Mouse (Mus musculus): ENCODE measurements around the gene Insl3. TPM values are rescaled to one million over a fixed set of nuclear protein-coding genes. Genes with fewer than 3 reads are reported as not detected.
A peak's percentile ranks its signal among the peaks of the same experiment; 100 is the strongest.
"Not testable (repeated sequence)": the region's sequence is repeated elsewhere in the genome, so short reads cannot be mapped to it uniquely, and the experiment has no call there.

Insl3 gene
- polyA plus RNA-seq, 3 experiments from 2014 or later, result 11.7 to 25.4 (median 22.8) TPM

DNA sequence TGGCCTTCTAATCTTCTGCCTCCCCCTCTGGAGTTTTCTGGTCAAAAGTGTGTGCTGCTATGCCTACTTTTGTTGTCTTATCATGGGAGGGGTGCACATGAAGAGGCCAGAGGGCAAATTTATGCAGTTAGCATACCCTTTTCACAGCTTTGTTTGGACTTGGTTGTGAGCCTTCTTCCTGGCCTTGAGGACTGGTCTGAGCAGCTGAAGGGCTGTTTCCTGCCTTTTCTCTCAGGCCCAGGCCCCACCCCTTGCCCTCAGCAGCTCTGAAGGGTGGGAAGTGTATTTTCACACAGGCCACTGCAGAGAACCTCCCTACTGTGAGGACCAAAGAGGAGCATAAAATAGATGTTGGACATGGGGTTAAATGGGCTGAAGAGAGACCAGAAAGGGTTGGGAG is 11.5 kb upstream of the Insl3 start:
- ATAC-seq, result no peak

DNA sequence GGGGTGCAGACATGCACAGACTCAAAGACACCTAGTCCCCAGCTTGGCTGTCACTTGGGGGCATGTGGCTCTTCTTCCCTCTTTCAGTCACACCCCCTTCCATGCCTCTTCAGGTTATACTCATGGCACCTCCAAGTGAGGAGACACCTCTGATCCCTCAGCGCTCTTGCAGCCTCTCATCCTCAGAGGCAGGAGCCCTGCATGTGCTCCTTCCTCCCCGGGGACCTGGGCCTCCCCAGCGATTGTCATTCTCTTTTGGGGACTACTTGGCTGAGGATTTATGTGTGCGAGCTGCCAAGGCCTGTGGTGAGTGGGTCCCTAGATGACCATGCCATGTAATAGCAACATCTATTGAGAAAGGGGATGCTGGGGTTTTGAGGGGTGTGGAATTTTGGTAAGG is 10.8 kb upstream of the Insl3 start:
- no peak for ATAC-seq

DNA sequence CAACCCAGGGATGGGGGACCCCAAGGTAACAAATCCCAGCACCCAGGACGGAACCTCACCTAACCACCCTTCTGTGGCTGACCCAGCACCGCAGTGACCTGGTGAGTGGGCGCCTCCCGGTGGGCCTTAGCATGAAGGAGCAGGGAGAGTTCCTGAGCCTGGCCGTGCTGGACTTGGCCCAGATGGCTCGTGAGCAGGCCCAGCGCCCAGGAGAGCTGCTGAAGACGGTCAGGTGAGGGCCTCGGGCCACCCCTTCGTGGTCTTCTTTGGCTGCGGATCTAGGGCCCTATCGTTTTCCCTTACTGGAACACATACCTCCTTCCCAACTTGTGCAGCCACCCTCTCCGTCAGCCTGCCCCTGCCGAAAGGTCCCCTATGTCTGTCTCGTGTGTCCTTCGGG is 9.9 kb upstream of the Insl3 start:
- ATAC-seq, result no peak

DNA sequence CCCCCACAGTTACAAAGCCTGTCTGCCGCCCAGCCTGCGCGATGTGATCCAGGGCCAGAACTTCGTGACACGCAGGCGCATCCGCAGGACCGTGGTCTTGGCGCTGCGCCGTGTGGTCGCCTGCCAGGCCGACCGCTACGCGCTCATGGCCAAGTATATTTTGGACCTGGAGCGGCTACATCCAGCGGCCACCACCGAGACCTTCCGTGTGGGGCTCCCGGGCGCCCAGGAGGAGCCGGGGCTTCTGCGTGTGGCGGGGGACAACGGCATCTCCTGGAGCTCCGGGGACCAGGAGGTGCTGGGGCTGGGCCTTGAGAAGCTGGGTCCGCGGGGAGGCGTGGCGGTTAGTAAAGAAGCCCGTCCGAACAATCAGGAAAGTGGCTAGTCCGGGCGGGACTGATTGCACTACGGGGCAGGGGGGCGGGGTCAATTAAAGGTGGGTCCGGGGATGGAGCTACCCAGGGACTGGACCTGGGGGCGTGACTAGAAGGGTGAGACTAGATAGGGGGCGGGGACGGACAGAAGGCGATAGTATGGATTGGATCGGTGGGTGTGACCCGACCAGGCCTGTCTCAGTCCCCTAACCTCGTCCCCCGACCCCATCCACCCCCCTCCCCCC is 9.4 kb upstream of the Insl3 start:
- ATAC-seq, result no peak

DNA sequence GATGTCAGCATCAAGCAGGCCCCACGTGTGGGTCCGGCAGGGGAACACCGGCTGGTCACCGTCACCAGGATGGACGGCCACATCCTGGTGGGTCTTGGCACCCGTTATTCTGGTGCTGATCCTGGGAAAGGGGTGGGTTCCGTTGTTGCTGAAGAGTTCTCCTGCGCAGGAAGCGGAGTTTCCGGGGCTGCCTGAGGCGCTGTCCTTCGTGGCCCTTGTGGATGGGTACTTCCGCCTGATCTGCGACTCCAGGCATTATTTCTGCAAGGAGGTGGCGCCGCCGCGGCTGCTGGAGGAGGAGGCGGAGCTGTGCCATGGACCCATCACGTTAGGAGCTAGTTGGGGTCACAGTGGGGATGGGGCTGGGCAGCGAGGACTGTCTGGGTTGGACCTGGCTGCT is 8.5 kb upstream of the Insl3 start:
- ATAC-seq, result no peak

DNA sequence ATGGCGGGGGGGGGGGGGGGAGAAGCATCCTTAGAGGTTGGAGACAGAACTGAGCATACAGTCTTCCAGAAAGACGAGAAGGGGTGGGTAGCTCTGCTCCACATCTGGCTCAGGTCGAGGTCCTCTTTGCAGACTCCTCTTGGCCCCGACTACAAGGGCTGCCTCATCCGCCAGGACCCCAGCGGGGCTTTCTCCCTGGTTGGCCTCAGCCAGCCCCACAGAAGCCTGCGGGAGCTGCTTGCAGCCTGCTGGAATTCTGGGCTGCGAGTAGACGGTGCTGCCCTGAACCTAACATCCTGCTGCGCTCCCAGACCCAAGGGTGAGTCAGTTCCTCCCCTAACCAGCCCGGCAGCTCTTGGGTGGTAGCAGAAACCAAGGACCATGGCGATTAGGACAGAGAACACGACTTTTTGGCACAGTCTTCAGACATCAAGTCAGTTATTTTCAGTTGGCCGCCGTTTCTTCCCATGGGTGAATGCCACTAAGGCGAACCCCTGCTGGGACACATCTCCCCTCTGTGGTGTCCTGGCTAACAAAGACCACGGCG is 7.6 kb upstream of the Insl3 start:
- ATAC-seq, result no peak

DNA sequence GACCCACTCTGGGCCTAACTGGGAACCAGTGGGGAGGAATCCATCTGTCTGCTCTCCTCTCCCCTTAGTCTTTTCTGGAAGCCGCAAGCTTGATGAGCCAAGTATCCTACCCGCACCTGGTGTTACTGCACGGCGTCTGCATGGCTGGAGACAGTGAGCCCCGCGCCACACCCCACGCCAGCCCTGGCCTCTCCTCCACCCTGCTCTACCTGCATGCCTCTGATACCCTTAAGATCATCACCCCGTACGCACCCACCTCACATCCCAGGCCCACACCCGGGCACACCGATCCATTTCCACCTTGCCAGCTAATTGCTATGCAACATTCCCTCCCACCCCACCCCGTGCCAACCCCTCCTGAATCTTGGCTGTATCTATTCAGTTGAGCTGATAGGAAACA is 6.2 kb upstream of the Insl3 start:
- no peak for ATAC-seq

DNA sequence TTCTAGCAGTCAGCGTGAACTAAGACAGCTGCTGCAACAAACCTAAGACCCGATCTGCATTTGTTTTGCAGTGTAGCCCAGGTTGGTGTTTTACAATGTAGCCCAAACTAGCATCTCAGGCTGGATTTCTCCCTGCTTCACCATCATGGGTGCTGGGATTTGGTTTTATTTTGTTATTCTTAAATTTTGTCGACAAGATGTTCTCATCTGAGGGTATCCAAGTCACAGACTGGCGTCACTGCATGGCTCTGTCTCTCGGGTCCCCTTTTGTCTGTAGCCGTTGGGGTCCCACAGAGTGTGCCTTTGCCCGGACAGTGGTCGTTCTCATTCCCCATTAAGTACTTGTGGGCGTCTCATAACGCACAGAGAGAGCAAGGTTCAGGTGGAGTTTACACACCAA is 4.3 kb upstream of the Insl3 start:
- ATAC-seq, result no peak

DNA sequence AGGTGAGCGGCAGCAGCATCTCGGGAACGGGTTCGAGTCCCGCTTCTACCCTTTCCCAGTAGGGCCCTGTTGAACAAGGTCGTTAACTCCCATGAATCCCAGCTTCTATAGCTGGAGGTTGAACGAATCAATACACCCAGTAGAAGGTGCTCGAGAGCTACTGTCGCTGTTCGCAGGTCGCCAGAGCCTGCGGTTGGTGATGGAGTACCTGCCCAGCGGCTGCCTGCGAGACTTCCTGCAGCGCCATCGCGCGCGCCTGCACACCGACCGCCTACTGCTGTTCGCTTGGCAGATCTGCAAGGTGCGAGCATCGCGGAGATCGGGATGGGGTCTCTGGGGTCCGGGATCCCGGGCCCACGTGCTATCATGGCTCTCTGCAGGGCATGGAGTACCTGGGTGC is 3.4 kb upstream of the Insl3 start:
- ATAC-seq, result no peak

DNA sequence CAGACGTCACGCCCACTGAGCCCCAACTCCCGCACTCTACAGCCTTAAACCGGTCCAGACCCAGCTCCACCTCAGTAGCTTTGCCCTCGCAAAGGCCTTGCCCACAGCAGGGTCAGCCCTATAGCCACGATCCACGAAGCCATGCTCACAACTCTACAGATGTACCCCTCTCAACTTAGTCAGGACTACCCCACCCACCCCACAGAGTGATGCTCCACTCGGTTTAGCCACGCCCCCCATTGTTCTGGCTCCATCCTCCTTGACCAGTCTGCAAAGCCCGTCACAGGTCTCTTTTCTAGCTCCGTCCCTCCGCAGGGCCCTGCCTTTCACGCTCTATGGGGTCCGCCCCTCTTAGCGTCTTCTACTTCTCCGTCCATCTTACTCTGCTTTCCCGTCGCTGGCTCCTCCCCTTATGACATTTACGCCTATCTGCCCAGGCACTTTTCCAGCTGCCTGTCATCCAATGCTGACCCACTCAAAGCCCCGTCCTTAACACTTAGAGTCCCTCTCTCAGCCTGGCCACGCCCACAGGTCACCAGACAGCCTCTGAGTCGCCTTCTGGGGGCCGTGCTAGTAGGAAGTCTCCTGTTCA is 2.8 kb upstream of the Insl3 start:
- ATAC-seq, result no peak

DNA sequence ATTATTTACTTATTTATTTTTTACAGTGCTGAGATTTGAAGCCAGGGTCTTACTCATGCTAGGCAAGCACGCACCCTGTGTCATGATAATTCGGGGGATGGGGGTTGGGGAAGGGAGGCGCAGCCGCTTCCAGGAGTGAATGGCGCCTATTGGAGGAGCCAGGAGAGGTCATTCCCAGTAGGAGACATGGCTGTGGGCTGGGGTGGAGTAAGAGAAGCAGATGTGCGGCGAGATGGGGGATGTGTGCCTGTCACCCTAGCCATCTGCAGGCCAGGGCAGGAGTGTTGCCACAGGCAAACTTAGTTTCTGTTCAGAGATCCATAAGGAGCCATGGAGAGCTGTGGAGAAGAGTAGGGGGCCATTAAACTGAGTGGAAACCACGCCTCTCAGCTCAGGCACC is 1.4 kb upstream of the Insl3 start:
- no peak for ATAC-seq

DNA sequence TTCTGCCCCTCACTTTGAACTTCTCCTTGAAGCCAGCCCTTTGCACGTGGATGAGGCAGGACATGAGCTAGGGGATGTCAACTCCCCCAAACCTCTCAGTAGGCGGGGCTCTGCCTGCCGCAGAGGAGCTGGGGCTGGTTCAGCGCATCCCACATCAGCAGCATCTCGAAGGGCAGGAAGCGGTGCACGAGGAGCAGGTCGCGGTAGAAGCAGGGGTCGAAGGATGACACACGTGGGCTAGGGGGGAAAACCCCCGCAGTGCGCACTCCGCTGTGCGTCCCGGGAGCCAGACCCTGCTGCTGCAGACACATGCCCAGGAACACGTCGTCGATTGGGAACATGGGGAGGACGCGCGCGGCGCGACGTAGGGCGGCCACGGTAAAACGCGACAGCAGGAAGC is 3.5 kb downstream of the Insl3 start:
- peak; percentile 91 for ATAC-seq

DNA sequence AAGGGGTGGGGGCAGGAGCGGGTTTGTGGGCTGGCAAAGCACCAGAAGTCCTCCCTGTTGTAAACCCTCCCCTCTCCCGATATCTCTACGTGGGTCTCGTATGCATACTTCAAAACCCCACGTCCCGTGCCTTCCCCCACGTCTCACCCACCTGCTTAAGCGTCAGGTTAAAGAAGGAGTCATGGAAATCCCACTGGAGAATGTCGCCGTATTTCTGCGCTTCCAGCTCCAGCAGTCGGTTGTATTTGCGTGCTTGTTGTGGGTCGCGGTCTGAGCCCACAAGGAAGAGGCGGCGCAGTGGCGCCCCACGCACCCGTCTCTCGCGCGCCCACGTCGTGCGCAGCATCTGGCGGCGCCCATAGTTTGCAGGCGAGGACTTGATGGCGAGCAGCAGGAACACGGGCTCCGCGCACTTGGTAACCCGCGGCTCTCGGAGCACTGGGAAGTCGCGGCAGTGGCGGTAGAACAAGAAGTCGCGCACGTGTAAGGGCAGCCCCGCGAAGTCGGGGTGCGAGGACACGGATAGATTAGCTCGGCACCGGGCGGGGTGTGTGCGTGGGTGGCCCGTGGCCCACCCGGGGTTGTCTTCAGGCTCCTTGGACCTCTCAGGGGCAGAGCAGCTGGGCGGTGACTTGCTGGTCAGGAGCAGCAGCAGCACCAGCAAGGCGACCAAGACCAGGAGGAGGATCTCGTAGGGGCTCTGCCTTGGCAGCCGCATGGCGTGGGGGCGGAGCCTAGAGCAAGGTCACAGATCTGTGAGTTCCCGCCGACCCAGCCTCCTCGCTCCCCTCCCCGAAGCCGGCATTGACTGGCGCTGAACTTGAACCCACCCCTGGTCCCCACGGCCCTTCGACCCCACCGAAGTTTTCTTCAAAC is 4.4 kb downstream of the Insl3 start:
- ATAC-seq, result peak; percentile 5

DNA sequence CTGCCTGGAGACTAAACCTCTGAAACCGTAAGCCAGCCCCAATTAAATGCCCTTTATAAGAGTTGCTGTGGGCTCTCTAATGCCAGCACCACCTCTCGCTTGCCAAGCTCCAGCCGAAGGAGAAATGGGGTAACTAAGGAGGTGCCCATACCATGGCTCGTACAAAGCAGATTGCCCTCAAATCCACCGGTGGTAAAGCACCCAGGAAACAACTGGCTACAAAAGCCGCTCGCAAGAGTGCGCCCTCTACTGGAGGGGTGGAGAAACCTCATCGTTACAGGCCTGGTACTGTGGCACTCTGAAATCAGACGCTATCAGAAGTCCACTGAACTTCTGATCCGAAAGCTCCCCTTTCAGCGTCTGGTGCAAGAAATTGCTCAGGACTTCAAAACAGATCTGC is 6.4 kb downstream of the Insl3 start:
- ATAC-seq, result not testable (repeated sequence)

DNA sequence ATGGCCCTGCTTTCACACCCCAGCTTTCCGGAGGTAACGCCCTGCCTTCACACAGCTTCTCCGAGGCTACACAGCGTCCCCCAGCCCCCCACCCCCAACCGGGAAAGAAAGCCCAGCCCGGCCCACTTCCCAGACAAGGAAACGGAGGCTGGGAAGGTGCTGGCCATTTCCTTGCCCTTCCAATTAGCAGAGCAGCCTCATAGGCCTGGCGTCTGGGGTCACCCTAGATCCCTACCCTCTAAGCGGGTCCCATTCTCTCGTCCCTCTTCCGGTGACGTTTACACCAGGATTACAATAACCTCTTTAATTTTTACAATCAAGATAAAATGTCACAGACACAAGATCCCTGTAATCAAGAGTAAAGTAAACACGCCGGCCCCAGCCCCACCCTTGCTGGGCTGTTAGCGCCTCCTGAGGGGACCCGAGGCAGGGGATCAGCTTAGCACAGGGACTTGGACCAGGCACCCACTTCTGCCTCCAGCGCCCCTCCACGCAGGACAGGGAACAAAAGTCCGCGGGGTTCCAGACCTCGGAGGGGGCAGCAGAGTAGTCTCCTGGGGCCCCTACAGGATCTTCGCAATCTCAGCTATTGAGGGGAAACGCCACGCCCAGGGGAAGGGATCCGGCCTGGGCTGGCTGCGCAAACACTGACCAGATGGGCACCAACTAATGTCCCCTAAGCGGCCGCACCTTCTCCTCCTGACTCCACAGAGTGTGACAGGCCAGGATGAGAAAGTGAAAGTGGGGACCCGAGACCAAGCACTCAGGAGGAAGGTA is 11.7 kb downstream of the Insl3 start:
- ATAC-seq, result peak; percentile 54

DNA sequence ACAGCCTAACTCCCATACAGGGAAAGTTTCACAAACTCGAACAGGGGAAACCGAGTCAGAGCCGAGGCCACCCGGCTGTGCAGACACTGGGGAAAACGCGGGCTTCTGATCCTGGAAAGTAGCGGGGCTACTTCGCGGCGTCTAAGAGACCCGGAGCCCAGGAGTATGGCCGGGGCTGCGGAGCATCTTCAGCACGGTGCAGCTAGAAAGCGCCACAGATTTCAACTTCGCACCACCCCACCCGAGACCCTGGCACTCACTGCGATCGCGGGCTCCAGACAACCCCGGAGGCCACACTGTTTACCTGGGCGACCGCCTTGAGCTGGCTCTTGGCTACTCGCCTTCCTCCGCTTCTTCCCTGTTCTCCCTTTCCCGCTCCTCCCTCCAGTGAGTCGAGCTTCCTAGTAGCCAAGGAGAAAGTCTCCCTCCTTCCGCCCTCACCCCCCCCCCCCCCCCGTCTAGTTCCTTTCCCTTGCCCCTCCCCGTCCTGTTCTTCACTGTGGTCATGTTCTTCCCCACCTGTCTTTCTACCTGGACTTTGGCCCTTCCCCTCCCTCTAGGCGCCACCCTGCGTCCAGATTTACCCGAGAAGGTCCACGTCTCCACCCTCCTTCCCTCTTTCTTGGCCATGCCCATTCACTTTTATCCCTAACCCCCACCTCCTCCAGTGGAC is 12.5 kb downstream of the Insl3 start, which contains the start of gene B3gnt3:
TSS of gene B3gnt3 (minus strand) at position 376 of the 673 bp plus-strand sequence.
- peak; percentile 67 for ATAC-seq

DNA sequence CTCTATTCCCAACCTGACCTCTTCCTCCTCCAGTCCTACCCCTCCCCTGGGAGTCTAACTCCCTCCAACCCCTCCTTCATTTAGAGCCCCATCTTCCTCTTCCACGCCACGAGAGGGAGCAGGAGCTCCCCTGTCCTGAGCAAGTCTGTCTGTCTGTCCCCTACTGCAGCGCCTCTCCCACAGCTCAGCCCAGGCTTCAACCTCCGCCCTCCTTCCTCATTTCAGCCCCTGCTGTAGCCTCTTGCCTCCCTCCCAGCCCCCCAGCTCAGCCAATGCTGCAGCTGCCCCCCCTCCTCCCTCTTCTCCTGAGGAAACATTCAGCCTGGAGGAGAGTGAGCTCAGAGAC is 13.0 kb downstream of the Insl3 start:
- peak; percentile 44 for ATAC-seq

DNA sequence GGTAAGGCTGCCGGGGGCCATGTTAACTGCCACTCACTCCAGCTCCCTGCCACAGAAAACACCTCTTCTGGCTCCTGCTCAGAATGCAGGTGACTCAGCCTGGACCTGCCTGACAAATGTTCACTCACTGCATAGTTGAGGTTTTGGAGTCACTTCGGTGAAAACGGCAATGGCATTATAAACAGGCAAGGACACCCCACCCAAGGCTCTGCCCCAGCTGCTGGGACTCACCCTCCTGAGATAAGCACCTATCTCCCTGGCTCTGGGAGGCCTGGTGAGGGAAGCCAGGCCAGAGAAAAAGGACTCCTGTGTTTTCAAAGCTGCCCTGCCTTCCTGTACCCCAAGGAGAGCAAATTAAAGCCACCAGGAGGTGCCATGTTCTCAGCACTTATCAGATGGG is 13.9 kb downstream of the Insl3 start:
- no peak for ATAC-seq

DNA sequence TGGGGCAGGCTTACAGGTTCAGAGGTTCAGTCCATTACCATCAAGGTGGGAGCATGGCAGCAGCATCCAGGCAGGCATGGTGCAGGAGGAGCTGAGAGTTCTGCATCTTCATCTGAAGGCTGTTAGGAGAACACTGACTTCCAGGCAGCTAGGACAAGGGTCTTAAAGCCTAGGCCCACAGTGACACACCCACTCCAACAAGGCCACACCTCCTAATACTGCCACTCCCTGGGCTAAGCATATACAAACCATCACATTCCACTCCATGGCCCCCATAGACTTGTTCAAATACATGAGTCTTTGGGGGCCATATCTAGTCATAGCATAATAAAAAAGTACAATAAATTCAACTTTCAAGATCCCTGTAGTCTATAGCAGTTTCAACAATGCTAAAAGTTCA is 14.4 kb downstream of the Insl3 start:
- ATAC-seq, result not testable (repeated sequence)

DNA sequence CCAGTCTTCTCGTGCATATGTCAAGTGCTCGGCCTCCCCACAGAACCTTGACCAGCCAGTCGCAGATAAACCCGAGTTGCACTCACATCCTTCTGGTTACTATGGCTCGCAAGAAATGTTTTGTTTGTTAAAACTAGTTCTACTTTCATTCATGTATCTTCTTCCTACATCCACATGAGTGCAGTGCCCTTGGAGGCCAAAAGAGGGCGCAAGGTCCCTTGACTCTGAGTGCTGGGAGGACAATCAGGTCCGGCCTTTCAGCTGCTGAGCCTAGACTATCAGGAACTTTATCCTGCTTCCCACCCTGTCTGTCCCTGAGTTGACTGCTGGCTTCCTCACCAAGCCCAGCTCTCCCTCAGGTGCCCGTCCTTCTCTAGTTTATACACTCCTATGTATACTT is 18.9 kb downstream of the Insl3 start:
- ATAC-seq, result no peak

DNA sequence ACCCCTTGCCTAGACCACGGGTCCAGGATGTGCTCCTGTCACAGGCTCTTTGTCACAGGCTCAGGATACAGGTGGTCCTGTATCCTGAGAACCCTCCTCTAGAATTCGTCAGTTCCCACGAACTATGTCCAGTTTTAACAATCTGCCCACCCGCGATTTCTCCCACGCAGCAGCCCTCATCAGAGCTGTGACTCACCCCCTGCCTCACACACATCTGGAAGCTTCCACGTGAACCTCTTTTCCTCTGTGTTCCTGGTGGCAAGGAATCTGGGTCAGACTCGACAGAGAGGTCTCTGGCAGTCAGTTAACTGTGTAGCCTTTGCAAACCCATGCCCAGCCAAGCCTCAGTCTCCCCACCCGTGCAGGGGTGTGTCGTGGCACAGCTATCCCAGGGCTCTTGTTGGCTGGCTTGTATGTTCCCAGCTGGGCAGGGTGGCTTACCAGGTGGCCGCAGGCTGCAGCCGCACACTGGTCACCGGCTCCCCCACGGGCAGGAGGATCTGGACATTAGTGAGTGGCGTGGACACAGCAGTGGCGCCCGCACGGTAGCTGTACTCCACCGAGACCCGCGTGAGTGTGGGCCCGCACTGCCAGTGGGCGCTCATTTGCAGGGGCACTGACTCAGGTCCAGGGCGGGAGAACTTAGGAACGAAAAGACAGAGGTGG is 20.3 kb downstream of the Insl3 start:
- no peak for ATAC-seq

Data from inflammation-experienced regulatory T-cells, adult 6 months (primary cell).